Mouse (Mus musculus): Measurements from ENCODE around the gene Tmtc2.
A peak's percentile ranks its signal among the peaks of the same experiment; 100 is the strongest.

The Tmtc2 gene

GRCm38 (mm10) chr10:105405856-105406527, 168.3 kb downstream of the Tmtc2 start:
- DNase-seq (ENCODE audit: low read depth): no peak

- DNase-seq (ENCODE audit: low read depth): no peak
Measured at GRCm38 (mm10) chr10:105403931-105404330, 170.3 kb downstream of the Tmtc2 start.

DNA sequence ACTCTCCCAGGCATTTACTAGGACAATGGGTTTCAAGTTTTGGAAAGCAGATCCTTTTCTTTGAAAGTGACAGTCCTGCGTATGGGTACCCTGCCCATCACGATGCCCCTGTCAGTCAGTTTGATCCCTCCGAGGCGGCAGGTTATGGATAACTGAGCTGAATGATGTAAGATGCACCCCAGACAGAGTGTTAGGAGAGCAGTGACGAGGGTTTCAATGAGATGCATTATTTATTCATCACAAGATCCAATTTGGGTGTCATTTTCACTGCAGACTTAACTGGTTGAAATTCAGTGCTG, 171.8 kb downstream of the Tmtc2 start:
- no peak for DNase-seq (ENCODE audit: low read depth)

DNA sequence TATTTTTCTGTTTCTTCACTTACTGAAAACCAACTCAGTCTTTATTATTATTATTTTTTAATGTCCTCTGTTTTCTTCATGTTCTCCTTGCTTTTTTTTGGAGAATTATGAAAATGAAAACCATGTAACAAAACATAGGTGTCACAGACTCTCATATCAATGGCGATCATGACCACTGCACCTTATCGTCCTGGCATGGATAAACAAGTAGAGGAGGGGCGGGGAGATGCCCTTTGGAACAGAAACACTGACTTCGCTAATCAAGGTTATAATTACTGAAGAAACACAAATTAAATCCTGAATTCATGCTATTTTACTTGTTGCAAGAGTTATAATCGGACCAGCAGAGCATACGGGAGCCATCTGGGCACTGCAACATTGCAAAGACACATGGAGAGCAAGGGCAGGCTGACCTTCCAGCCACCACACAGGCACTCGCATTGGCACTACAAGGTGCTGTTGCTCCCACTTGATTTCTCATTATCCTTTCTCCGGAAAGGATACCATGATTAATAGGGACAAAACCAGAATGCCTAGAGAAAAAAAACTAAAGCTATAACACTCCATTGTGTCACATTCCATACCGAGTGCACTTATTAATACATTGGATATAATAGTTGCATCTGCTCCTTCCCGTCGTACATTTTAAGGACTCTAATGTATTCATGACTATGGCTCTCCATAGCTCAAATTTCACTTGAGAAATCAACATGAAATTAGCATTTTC, 172.3 kb downstream of the Tmtc2 start:
- no peak for DNase-seq (ENCODE audit: low read depth)

- no peak for DNase-seq (ENCODE audit: low read depth)
Measured at GRCm38 (mm10) chr10:105399316-105399715, 174.9 kb downstream of the Tmtc2 start.

DNA sequence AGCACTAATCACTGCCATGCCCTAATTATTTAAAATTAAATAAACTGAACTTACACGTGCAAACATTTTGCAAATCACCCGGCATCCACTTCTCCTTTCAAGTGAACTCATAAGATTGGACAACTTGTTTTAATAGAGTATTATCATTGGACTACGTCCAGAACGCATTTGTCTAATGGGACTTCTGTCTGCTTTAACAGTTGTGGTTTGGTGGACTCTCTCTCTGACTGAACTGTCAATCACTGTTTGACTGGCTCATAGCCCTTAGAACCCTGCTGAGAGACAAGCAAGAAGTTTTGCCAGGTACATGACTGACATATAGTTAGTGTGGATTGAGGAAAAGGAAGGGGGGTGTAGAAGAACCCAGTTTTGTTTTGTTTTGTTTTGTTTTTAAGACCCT, 190.2 kb downstream of the Tmtc2 start:
- DNase-seq (ENCODE audit: low read depth): no peak

- DNase-seq (ENCODE audit: low read depth): no peak
Measured at GRCm38 (mm10) chr10:105381705-105382104, 192.5 kb downstream of the Tmtc2 start.

DNA sequence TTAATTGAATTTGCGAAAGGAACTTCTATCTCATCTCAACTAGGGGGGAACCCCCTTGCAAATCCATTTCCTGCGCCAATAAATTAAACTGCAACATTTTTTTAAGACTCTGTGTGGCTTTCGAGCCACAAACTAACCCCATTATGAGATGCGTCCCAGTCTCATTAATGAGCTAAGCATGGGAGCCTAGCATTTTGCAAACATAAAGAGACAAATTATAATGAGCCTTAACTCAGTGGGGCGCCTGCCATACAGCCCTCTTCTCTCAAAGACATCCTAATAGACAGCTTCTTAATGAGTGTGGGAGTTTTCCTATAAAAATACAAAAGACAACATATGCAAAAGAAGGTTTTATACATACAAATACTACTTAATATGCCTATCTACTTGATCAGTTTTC, 193.0 kb downstream of the Tmtc2 start:
- no peak for DNase-seq (ENCODE audit: low read depth)

DNA sequence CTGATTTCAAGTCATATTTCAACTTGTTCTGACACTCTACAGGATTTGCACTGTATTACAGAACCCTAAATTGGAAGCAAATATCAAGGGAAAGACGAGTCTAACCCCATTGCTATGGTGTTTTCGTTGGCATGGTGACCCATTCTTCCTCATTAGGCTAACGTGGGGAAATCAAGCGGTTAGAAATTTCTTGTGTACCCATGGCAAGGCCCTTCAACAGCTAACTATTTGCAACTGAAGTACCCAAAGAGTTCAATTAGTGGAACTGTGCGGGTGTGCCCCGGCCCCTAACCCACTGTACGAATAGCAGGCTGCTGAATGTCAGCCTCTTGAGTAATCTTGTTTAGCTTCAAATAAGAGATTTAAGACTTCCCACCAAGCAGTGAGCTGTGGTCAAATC, 193.7 kb downstream of the Tmtc2 start:
- DNase-seq (ENCODE audit: low read depth): no peak

DNA sequence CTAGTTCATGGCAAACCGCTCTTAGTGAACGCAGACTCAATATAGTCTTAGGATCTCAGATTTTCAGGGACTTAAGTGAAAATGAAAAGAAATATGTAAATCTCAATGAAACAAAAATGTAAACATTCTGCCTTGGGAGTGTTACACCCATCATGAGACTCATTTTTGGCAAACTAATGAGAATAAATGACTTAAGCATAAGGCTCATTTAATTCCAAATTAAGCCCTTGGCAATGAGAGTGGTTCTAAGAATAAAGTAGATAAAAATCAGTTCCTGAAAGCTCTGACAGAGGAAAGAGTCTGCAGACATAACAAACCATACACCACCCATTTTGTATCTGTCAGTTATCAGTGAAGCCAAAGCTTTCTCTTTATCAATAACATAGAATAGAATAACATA, 196.5 kb downstream of the Tmtc2 start:
- no peak for DNase-seq (ENCODE audit: low read depth)

DNA sequence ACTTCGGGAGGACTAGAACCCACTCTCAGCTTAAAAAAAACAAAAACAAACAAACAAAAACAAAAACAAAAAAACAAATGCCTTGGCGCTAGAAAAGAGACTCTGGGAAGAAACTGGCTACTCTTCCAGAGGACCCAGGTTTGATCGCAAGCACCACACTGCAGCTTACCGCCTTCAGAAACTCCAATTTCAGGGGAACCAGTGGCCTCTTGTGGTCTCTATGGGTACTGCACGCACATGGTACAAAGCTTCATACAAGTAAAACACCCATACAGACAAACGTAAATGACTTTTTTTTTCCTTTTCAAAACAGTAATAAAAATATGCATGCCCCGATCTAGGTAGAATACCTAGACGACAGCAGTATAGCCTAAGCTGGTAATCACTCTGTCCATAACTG, 201.0 kb downstream of the Tmtc2 start:
- DNase-seq (ENCODE audit: low read depth): peak; percentile 14

DNA sequence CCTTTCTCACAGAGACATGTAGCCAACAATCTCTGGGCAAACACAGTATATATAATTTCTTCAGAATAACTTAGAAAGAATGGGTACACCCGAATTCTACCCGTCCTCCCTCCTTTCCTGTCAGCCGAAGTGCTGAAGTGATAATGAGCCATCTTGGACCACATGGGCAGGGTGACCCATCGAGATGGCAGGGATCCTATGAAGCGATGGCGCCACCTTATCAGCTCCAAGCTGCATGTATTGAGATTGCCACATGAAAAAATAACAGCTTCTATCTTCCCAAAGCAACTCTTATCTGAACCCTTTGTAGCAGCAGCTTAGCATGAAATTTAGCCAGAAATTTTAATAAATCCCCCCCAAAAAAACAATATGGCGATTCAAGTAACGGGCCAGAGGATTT, 206.0 kb downstream of the Tmtc2 start:
- no peak for DNase-seq (ENCODE audit: low read depth)

DNA sequence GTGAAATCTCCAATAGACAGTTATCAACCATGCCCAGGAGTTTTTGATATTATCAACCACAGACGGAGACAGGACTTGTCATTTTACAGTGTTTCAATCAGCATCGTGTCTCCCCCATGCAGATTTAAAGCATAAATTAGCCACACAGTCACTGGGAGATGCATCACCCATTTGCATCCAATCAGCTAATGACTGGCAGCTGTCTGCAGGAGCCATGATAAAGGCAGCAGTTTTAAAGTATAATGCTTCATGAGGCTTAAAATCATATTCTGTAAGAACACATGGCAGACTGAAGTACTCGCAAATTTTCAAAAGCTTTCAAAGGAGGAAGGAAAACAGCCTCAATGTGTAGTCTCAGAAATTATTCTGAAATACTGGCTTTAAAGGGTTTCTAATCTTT, 209.8 kb downstream of the Tmtc2 start:
- DNase-seq (ENCODE audit: low read depth): no peak

- no peak for DNase-seq (ENCODE audit: low read depth)
Measured at GRCm38 (mm10) chr10:105350301-105350700, 223.9 kb downstream of the Tmtc2 start.

DNA sequence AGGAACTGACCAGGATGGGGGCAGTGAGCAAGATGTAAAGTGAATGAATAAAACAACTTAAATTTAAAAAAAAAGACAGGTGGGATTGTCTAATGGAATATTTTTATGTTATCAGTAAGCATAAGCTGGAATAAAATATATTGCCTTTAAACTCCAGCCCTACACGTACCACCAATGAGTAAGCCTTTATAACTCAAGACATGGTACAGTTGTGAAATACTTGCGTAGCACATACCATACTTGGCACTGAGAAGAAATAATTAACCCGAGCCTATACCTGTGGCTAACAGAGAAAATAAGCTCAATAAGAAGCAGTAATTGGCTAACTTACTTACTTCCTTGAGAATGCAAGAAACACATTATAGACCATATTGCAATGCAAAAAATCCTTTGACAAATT, 228.3 kb downstream of the Tmtc2 start:
- no peak for DNase-seq (ENCODE audit: low read depth)

- no peak for DNase-seq (ENCODE audit: low read depth)
Measured at GRCm38 (mm10) chr10:105332856-105333255, 241.4 kb downstream of the Tmtc2 start.

DNA sequence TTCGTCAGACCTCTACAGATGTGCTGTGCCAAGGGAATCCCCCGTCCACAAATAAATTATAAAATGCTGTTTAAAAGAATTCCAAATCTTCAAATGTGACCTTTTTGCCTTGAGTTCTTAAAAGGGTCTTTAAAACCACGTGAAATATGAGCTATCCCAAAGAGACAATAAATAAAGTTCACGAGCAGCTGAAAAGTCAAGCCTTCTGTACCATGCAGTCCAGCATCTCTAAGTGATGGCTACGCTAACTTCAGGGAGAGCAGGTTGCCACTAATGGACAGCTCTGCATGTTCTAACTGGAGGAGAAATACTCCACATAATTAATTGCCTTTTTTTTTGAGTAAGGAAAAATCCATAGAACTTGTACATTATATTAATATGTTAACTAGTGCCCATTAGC, 243.9 kb downstream of the Tmtc2 start:
- no peak for DNase-seq (ENCODE audit: low read depth)

DNA sequence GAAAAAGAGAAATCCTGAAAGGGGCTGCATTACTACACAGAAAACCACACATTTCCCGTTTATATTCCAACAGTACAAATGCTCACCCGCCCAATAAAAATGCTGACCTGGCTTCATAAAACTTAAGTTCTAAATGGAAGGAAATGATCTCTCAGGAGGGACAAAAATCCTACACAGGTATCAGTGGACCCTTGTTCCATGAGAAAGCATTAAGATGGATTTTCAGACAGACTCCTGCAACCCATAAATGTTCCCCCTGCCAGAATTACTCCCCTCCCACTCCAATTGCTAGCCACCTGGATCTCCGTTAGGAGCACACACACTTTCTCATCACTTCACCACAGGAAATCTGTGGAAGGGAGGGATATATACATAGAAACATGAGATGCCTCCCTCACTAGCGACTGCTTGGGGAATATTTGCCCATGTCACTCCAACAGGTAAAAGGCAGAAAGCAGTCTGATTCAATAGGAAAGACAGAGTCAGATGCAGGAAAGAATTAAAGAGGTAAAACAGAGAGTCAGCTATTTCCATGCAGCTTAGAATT, 250.5 kb downstream of the Tmtc2 start:
- no peak for DNase-seq (ENCODE audit: low read depth)

- no peak for DNase-seq (ENCODE audit: low read depth)
Measured at GRCm38 (mm10) chr10:105319299-105320057, 254.8 kb downstream of the Tmtc2 start.

DNA sequence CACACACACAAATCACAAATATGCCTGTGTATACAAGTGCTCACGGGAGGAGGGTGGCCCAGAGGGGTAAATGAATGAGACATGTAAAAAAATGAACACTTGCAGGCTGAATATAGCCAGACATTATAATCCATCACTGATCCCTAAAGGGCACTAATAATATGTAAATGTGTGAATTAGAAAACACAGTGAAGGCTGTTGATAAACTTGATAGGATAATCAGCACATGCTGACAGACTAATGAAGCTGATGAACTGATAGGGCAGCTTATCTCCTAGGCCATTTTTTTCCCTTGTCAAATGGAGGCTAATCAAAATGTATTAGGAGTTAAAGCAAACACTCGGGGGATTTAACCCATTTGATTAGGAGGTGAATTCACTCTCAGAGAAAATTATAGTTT, 255.4 kb downstream of the Tmtc2 start:
- DNase-seq (ENCODE audit: low read depth): no peak

GRCm38 (mm10) chr10:105312986-105313385, 261.3 kb downstream of the Tmtc2 start:
- DNase-seq (ENCODE audit: low read depth): no peak

DNA sequence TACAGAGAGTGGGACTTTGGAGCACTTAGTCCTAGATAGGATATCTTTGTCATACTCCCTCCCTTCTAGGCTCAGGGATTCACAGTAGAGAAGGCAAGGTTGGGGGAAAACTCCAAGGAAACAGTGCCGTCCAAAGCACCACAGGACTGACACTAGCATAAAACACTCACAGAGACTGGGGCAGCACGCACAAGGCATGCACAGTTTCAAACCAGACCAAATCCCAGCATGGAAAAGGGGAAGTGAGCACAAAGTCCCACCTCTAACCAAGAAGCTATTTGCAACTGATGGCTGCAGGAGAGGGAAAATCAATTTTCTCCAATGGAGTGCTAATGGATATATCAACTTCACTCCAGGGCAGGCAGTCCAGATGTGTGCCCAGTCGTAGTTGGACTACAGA, 276.7 kb downstream of the Tmtc2 start:
- DNase-seq (ENCODE audit: low read depth): no peak

GRCm38 (mm10) chr10:105292961-105293360, 281.3 kb downstream of the Tmtc2 start:
- DNase-seq (ENCODE audit: low read depth): no peak

Measured in NIH3T3 (cell line).